Mouse (Mus musculus): ENCODE results near the gene Egflam. TPM values are rescaled to one million over a fixed set of nuclear protein-coding genes. Genes with fewer than 3 reads are reported as not detected.

Gene Egflam
- total RNA-seq, 2 experiments from 2014 or later = not detected

- ATAC-seq (ENCODE audit: poor library complexity, severe bottlenecking) = no peak
Observed at GRCm38 (mm10) chr15:7295199-7295598, 103.0 kb downstream of the Egflam start.

- ATAC-seq (ENCODE audit: poor library complexity, severe bottlenecking) = no peak
Observed at GRCm38 (mm10) chr15:7292854-7293253, 105.3 kb downstream of the Egflam start.

GRCm38 (mm10) chr15:7290003-7290402 lies 108.2 kb downstream of the Egflam start:
- ATAC-seq (ENCODE audit: poor library complexity, severe bottlenecking) = no peak

- ATAC-seq (ENCODE audit: poor library complexity, severe bottlenecking) = no peak
Observed at GRCm38 (mm10) chr15:7289516-7289915, 108.7 kb downstream of the Egflam start.

- no peak for ATAC-seq (ENCODE audit: poor library complexity, severe bottlenecking)
Observed at GRCm38 (mm10) chr15:7288841-7289424, 109.3 kb downstream of the Egflam start.

GRCm38 (mm10) chr15:7287911-7288310 lies 110.3 kb downstream of the Egflam start:
- no peak for ATAC-seq (ENCODE audit: poor library complexity, severe bottlenecking)

GRCm38 (mm10) chr15:7281579-7281978 lies 116.6 kb downstream of the Egflam start:
- ATAC-seq (ENCODE audit: poor library complexity, severe bottlenecking) = no peak

- peak; percentile 92 for ATAC-seq (ENCODE audit: poor library complexity, severe bottlenecking)
Observed at GRCm38 (mm10) chr15:7263822-7264221, 134.4 kb downstream of the Egflam start.

- ATAC-seq (ENCODE audit: poor library complexity, severe bottlenecking) = no peak
Observed at GRCm38 (mm10) chr15:7263339-7263738, 134.9 kb downstream of the Egflam start.

GRCm38 (mm10) chr15:7261371-7261770 lies 136.8 kb downstream of the Egflam start:
- ATAC-seq (ENCODE audit: poor library complexity, severe bottlenecking) = no peak

- no peak for ATAC-seq (ENCODE audit: poor library complexity, severe bottlenecking)
Observed at GRCm38 (mm10) chr15:7256577-7256976, 141.6 kb downstream of the Egflam start.

GRCm38 (mm10) chr15:7253326-7253725 lies 144.9 kb downstream of the Egflam start:
- no peak for ATAC-seq (ENCODE audit: poor library complexity, severe bottlenecking)

GRCm38 (mm10) chr15:7252106-7252636 lies 146.0 kb downstream of the Egflam start:
- ATAC-seq (ENCODE audit: poor library complexity, severe bottlenecking) = no peak

GRCm38 (mm10) chr15:7251042-7251441 lies 147.2 kb downstream of the Egflam start:
- ATAC-seq (ENCODE audit: poor library complexity, severe bottlenecking) = no peak

- ATAC-seq (ENCODE audit: poor library complexity, severe bottlenecking) = no peak
Observed at GRCm38 (mm10) chr15:7249216-7249615, 149.0 kb downstream of the Egflam start.

- ATAC-seq (ENCODE audit: poor library complexity, severe bottlenecking) = no peak
Observed at GRCm38 (mm10) chr15:7247321-7247720, 150.9 kb downstream of the Egflam start.

GRCm38 (mm10) chr15:7242161-7242850 lies 155.9 kb downstream of the Egflam start:
- peak; percentile 71 for ATAC-seq (ENCODE audit: poor library complexity, severe bottlenecking)

- no peak for ATAC-seq (ENCODE audit: poor library complexity, severe bottlenecking)
Observed at GRCm38 (mm10) chr15:7240950-7241349, 157.2 kb downstream of the Egflam start.

- no peak for ATAC-seq (ENCODE audit: poor library complexity, severe bottlenecking)
Observed at GRCm38 (mm10) chr15:7239904-7240303, 158.3 kb downstream of the Egflam start.

- ATAC-seq (ENCODE audit: poor library complexity, severe bottlenecking) = no peak
Observed at GRCm38 (mm10) chr15:7233393-7234090, 164.7 kb downstream of the Egflam start.

- ATAC-seq (ENCODE audit: poor library complexity, severe bottlenecking) = peak; percentile 96
Observed at GRCm38 (mm10) chr15:7226225-7226624, 172.0 kb downstream of the Egflam start.

Data from megakaryocyte, adult 5-6 weeks (primary cell).